Mouse (Mus musculus) stomach, postnatal 0 days (tissue): ENCODE measurements at regions not wholly inside any gene's neighbourhood (a gene's known extent, or its start where the extent isn't known, plus 50 kb on each side); places are given as distances from the start of the nearest gene placed in this dataset.

Experiments
- ATAC-seq: fragments of 200-750 bp; cut with Nextera tagmentation; 2 replicates; pipeline ENCODE4 v1.8.0; 2017; ENCODE audit not compliant: low FRiP score, low TSS enrichment
- DNase-seq: peaks from one replicate; pipeline ENCODE4 v3.0.0-alpha.2; 2016; ENCODE audit warnings: low spot score
- H3K27ac ChIP-seq: fragments of 300-500 bp; sonication (generic); replicated peaks from 2 replicates; pipeline ENCODE4 v1.5.1; 2014; ENCODE audit warnings: mild to moderate bottlenecking, control low read depth
- H3K27me3 ChIP-seq: fragments of 300-500 bp; sonication (generic); 2 replicates; pipeline ENCODE4 v1.6.1; 2014; ENCODE audit warnings: low read length; ENCODE audit not compliant: control insufficient read depth, insufficient read depth
- H3K36me3 ChIP-seq: fragments of 300-500 bp; sonication (generic); 2 replicates; pipeline ENCODE4 v1.6.1; 2014; ENCODE audit warnings: low read length, mixed read lengths; ENCODE audit not compliant: control insufficient read depth, insufficient read depth
- H3K4me1 ChIP-seq: fragments of 300-500 bp; sonication (generic); replicated peaks from 2 replicates; pipeline ENCODE4 v1.6.1; 2014; ENCODE audit warnings: antibody characterized with exemption; ENCODE audit not compliant: control insufficient read depth, insufficient read depth
- H3K4me2 ChIP-seq: fragments of 300-500 bp; sonication (generic); replicated peaks from 2 replicates; pipeline ENCODE4 v1.6.1; 2014; ENCODE audit warnings: low read depth, mild to moderate bottlenecking, control low read depth, moderate library complexity
- H3K4me3 ChIP-seq: fragments of 300-500 bp; sonication (generic); 2 replicates; pipeline ENCODE4 v1.5.1; 2014; ENCODE audit warnings: low read depth, low read length, control low read depth
- H3K9ac ChIP-seq: fragments of 300-500 bp; sonication (generic); 2 replicates; pipeline ENCODE4 v1.6.1; 2014; ENCODE audit warnings: mild to moderate bottlenecking, low read length, control low read depth, mixed read lengths
- H3K9me3 ChIP-seq: fragments of 300-500 bp; sonication (generic); 2 replicates; pipeline ENCODE4 v1.6.1; 2016; ENCODE audit warnings: low read length; ENCODE audit not compliant: control insufficient read depth
- CTCF ChIP-seq: IDR thresholded peaks from 2 replicates; pipeline ENCODE4 v1.5.1; 2016; ENCODE audit warnings: antibody characterized with exemption, low read depth, mild to moderate bottlenecking, moderate library complexity
- EP300 ChIP-seq: optimal IDR thresholded peaks from 2 replicates; pipeline ENCODE3; 2016; ENCODE audit warnings: antibody characterized with exemption
- WGBS: fragments of 180-500 bp; shearing (Covaris S2); extraction: QIAGEN DNeasy Blood & Tissue Kit; methylation state at CpG from one replicate; pipeline ENCODE4 v1.1.7; 2014; 5-methylcytosine and 5-hydroxymethylcytosine counted together

DNA sequence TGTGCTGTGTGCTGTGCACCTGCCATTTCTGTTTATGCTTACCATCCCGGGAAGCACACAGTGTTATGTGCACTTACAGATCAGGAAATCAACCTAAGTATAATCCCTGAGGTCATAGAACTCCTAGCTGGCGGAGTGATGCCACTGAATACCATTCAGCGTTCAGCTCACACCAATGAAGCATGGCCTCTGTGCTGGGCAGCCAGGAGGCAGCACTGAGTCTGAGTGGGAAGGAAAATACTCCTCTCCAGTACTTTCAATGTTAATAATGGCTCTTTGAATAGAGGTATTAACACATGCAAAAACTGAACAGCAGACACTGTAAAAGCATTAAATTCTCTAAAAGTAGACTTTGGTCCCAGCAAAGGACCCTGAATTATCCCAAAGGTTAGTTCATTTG is 85.7 kb upstream of the 4933402D24Rik start:
- ATAC-seq (no peak), DNase-seq (peak; percentile 16)
- WGBS = 62% methylated on average over 3 of the region's 3 CpGs
- Histone ChIP-seq H3K4me3 (no peak overlapping the region), H3K27me3 (no peaks in the 10 kb centered on the region), H3K9ac (no peak overlapping the region), H3K27ac (no peak overlapping the region), H3K36me3 (no peaks in the 10 kb centered on the region), H3K4me2 (no peak overlapping the region), H3K4me1 (no peaks in the 10 kb centered on the region), H3K9me3 (no peaks in the 10 kb centered on the region)
- TF ChIP-seq EP300 (no peak), CTCF (peak; percentile 60)

DNA sequence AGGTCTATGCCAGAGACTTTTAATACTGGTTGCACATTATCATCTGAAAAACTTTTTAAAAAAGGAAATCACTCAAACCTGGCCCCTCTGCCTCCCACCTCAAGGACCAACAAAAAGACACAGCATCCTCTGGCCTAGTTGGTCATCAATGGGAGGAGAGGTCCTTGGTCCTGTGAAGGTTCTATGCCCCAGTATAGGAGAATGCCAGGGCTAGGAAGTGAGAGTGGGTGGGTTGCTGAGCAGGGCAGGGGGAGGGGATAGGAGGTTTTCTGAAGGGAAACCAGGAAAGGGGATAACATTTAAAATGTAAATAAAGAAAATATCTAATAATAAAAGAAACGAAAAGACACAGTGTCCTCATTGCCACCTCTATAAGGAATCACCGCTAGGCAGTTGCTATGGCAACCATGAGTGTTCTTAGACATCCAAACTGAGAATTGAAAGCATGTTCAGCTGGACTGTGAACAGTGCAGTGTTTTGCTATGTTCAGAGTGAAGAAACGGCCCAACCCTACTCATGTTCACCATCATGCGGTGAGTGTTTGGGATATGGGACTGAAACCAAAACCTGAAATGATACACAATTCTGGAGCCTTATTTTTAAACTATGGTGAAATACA is 82.5 kb upstream of the 4933402D24Rik start:
- Histone ChIP-seq H3K9ac (no peak overlapping the region), H3K4me1 (no peaks in the 10 kb centered on the region), H3K27ac (no peak overlapping the region), H3K36me3 (no peaks in the 10 kb centered on the region), H3K4me3 (no peak overlapping the region), H3K27me3 (no peaks in the 10 kb centered on the region), H3K4me2 (no peak overlapping the region), H3K9me3 (no peaks in the 10 kb centered on the region)
- WGBS = 75% methylated on average over 4 of the region's 4 CpGs
- DNase-seq (no peak), ATAC-seq (no peak)
- TF ChIP-seq EP300 = no peak

- Histone ChIP-seq H3K36me3 (no peaks in the 10 kb centered on the region), H3K9ac (no peak overlapping the region), H3K4me2 (no peak overlapping the region), H3K4me1 (no peaks in the 10 kb centered on the region), H3K4me3 (no peak overlapping the region), H3K9me3 (no peaks in the 10 kb centered on the region), H3K27ac (no peak overlapping the region), H3K27me3 (no peaks in the 10 kb centered on the region)
- DNase-seq = no peak
- no peak for TF ChIP-seq CTCF
- no peak for TF ChIP-seq EP300
- ATAC-seq = no peak
- 48% methylated on average over 3 of the region's 3 CpGs for WGBS
Observed at GRCm38 (mm10) chr1:63850262-63850661, 81.2 kb upstream of the 4933402D24Rik start.

DNA sequence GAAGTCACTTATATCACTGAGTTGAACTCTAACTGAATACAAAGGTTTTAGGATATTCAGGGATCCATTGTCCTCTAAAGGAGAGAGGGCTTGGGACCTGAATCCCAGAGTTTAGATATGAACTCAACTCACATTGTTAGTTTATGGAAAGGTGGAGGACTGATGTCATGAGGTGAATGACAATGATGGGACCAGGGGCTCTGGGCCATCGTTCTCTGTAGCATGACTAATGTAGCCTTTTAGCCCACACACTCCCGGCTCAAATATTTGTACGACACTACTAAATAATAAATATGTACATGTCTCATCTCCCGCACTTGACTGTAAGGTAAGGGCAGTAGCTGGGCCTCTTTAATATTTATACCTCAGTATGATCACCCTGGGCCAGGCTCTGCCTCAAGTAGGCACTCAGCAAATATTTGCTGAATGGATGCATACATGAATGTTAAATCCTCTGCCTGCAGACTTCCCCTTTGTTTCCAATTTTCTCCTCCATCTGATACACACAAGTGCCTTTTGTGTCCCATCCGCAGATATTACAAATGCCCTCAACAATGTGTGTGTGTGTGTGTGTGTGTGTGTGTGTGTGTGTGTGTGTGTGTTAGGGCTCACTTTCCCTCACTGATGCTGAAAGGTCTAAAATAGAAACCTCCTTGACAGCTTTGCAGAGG is 59.2 kb upstream of the 4933402D24Rik start:
- TF ChIP-seq EP300 (no peak), CTCF (no peak)
- DNase-seq (no peak), ATAC-seq (no peak)
- Histone ChIP-seq H3K9ac (no peak overlapping the region), H3K9me3 (no peaks in the 10 kb centered on the region), H3K36me3 (no peaks in the 10 kb centered on the region), H3K27ac (no peak overlapping the region), H3K27me3 (no peaks in the 10 kb centered on the region), H3K4me1 (no peaks in the 10 kb centered on the region), H3K4me2 (no peak overlapping the region), H3K4me3 (no peak overlapping the region)
- WGBS = 74% methylated on average over 5 of the region's 5 CpGs

DNA sequence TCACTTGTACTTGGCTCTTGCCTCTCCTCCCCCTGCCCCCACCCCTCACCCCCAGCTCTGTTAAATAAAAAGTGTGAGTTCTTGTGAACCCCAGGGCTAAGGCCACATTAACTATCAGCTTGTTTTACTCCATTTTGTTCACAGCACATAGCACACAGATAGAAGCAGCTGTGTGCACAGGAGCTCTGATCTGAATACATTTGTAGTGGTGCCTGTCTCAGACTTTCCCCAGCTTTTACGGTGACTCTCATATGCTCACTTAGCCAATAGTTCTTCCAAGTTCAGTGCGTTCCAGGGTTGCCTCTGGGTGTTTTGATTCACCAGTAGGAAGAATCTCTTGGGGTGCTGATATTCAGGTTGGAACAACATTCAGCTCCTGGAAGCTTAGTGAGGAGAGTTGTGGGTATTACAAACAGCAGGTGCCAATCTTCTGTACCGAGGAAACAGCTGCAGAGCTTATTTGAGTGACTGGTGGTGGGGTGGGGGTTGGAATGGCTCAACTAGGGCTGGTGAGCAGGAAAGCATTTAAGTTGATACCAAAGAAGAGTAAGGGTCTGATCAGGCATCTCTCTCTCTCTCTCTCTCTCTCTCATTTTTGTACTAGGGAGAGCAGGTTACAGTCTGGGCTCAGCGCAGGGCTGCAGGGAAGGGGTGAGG is 51.7 kb upstream of the 4933402D24Rik start:
- H3K27ac ChIP-seq = no peak overlapping the region
- no peak for TF ChIP-seq EP300
- TF ChIP-seq CTCF = no peak
- H3K9ac ChIP-seq = no peak overlapping the region
- H3K36me3 ChIP-seq = no peaks in the 10 kb centered on the region
- H3K27me3 ChIP-seq = no peaks in the 10 kb centered on the region
- DNase-seq (no peak), ATAC-seq (no peak)
- no peak overlapping the region for H3K4me3 ChIP-seq
- 64% methylated on average over 4 of the region's 4 CpGs for WGBS
- no peaks in the 10 kb centered on the region for H3K4me1 ChIP-seq
- no peaks in the 10 kb centered on the region for H3K9me3 ChIP-seq
- H3K4me2 ChIP-seq = no peak overlapping the region

- no peak overlapping the region for H3K27ac ChIP-seq
- no peaks in the 10 kb centered on the region for H3K36me3 ChIP-seq
- H3K9ac ChIP-seq = no peak overlapping the region
- no peak overlapping the region for H3K4me3 ChIP-seq
- DNase-seq (no peak), ATAC-seq (no peak)
- no peak overlapping the region for H3K4me2 ChIP-seq
- no peaks in the 10 kb centered on the region for H3K27me3 ChIP-seq
- H3K9me3 ChIP-seq = no peaks in the 10 kb centered on the region
- H3K4me1 ChIP-seq = no peaks in the 10 kb centered on the region
- TF ChIP-seq CTCF (no peak), EP300 (no peak)
- WGBS = 55% methylated on average over 11 of the region's 11 CpGs
Observed at GRCm38 (mm10) chr1:63819536-63820254, 50.6 kb upstream of the 4933402D24Rik start.
